9 mouse cellular contexts compared by ENCODE assay signal in the genomic region with DNA sequence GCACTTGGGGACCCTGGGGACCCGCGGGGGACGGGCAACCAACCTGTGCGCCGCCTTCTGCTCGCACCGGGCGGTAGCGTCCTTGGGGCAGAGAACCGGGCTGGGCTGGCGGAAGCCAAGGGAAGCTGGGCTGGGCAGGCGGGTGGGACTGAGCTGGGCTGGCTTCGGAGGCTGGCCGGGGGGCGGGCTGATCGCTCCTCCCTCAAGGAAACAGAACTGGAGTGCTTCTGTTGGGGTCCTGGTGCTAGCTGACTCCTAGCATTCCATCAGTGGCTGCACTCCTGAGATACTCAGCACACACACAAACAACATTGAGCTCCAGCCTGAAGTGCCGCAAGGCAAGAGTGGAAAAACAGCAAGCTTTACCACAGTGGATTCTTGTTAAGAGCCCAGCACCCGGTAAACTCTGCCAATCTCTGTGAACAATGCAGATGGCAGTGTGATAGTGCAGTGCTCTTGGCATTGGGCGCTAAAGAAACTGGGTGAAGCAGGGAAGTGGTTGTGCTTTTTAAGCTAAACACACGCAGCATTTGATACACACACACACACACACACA. TPM values are rescaled to one million over a fixed set of nuclear protein-coding genes. Genes with fewer than 3 reads are reported as not detected.
DNase-seq lines count a peak whose midpoint lies in the region; ATAC-seq and TF ChIP-seq lines count a peak whose summit lies in the region.
"Had no signal": no experiment of that assay in that cellular context is flagged by ENCODE, and none has a peak within 500 bp of the region (broad histone marks: within the 10 kb centered on the region; RNA-seq: fewer than 3 reads in every experiment).

A gene (minus strand): TSS at position 292 of the 556 bp plus-strand sequence.

- DNase-seq in ovary, adult 18-20 months (ENCODE audit: low spot score), result peak; percentile 52
- DNase-seq in ovary, postnatal 10 days (ENCODE audit: low spot score), result no peak
- no peak for DNase-seq in liver, adult 2 months (ENCODE audit: extremely low read depth, low read depth, low spot score)
- DNase-seq in thymus, postnatal 36 days, result peak; percentile 63 to 72
- no peak for DNase-seq in cerebellum, adult 8-10 months

- no peak for TF ChIP-seq CTCF in liver, adult 2 months (IDR thresholded peaks at IDR 0.05; ENCODE audit: low read depth, low read length)

- no peak within 1 kb of the TSS for H3K27ac ChIP-seq in forebrain, embryonic 16.5 days (ENCODE audit: low read length)
- H3K27ac ChIP-seq in hindbrain, embryonic 16.5 days (ENCODE audit: low read depth, low read length), result no peak within 1 kb of the TSS
- H3K27ac ChIP-seq in liver, adult 2 months (replicated peaks; ENCODE audit: insufficient read depth, low read depth, low read length), result no peak within 1 kb of the TSS

- H3K4me1 ChIP-seq in forebrain, embryonic 16.5 days (replicated peaks; ENCODE audit: control insufficient read depth, insufficient read depth, low read length), result 0 out of 2 replicates have a peak, but pooled peaks cover 3% of the 10 kb centered on the region
- H3K4me1 ChIP-seq in hindbrain, embryonic 16.5 days (ENCODE audit: control insufficient read depth, insufficient read depth, low read depth, low read length), result peaks cover 2% of the 10 kb centered on the region; the same call in 1 of the 2 replicates
- no peaks in the 10 kb centered on the region for H3K4me1 ChIP-seq in liver, adult 2 months (ENCODE audit: control insufficient read depth, insufficient read depth, low read length)

- H3K27me3 ChIP-seq in forebrain, embryonic 16.5 days (replicated peaks; ENCODE audit: control insufficient read depth, insufficient read depth, low read length), result no peaks in the 10 kb centered on the region
- H3K27me3 ChIP-seq in hindbrain, embryonic 16.5 days (replicated peaks; ENCODE audit: control insufficient read depth, insufficient read depth, low read length), result no peaks in the 10 kb centered on the region
- H3K27me3 ChIP-seq in liver, adult 2 months (ENCODE audit: control insufficient read depth, insufficient read depth, low read length), result no peaks in the 10 kb centered on the region

- no peak within 1 kb of the TSS for H3K9ac ChIP-seq in forebrain, embryonic 16.5 days (replicated peaks; ENCODE audit: low read depth, low read length)
- H3K9ac ChIP-seq in hindbrain, embryonic 16.5 days (ENCODE audit: low read depth, low read length), result peak within 1 kb of the TSS; percentile 48; the same call in 1 of the 2 replicates
- H3K9ac ChIP-seq in liver, adult 2 months (ENCODE audit: low read depth, low read length), result peak within 1 kb of the TSS; percentile 15

- H3K79me2 ChIP-seq in liver, adult 2 months (ENCODE audit: control insufficient read depth, insufficient read depth, low read length), result no peaks in the 10 kb centered on the region

- WGBS in forebrain, embryonic 16.5 days, result 14% methylated on average over 20 of the region's 20 CpGs
- WGBS in hindbrain, embryonic 16.5 days, result 22% methylated on average over 20 of the region's 20 CpGs
- WGBS in liver, adult 2 months, result 16% methylated on average over 20 of the region's 20 CpGs

- no peak for TF ChIP-seq POLR2A in liver, adult 2 months (IDR thresholded peaks at IDR 0.05; ENCODE audit: extremely low read depth, insufficient read depth, low read length)

- no peak within 1 kb of the TSS for H3K4me3 ChIP-seq in forebrain, embryonic 16.5 days (replicated peaks; ENCODE audit: low read length)
- peak within 1 kb of the TSS; percentile 25 for H3K4me3 ChIP-seq in hindbrain, embryonic 16.5 days (ENCODE audit: low read length)
- peak within 1 kb of the TSS; percentile 36 for H3K4me3 ChIP-seq in liver, adult 2 months (ENCODE audit: insufficient read depth, low read depth, low read length)
- H3K4me3 ChIP-seq: myocyte had no signal

- H3K9me3 ChIP-seq in forebrain, embryonic 16.5 days (ENCODE audit: control insufficient read depth, low read length), result no peaks in the 10 kb centered on the region
- H3K9me3 ChIP-seq in hindbrain, embryonic 16.5 days (ENCODE audit: control insufficient read depth, low read length), result no peaks in the 10 kb centered on the region

- peak within 1 kb of the TSS; percentile 13; the same call in 1 of the 2 replicates for H3K4me2 ChIP-seq in forebrain, embryonic 16.5 days (ENCODE audit: low read length)
- H3K4me2 ChIP-seq in hindbrain, embryonic 16.5 days (ENCODE audit: low read length), result peak within 1 kb of the TSS; percentile 50

- ATAC-seq in forebrain, embryonic 16.5 days, result peak; percentile 12; the same call in 1 of the 2 replicates
- peak; percentile 64; the same call in 1 of the 2 replicates for ATAC-seq in hindbrain, embryonic 16.5 days
- ATAC-seq in monocyte, adult 5-6 weeks (replicated peaks; ENCODE audit: insufficient number of reproducible peaks, low FRiP score, low TSS enrichment, poor library complexity, severe bottlenecking), result no peak

- no peaks in the 10 kb centered on the region for H3K36me3 ChIP-seq in forebrain, embryonic 16.5 days (ENCODE audit: control insufficient read depth, insufficient read depth)
- H3K36me3 ChIP-seq in hindbrain, embryonic 16.5 days (ENCODE audit: control insufficient read depth, insufficient read depth, low read length), result no peaks in the 10 kb centered on the region
- H3K36me3 ChIP-seq in liver, adult 2 months (ENCODE audit: control insufficient read depth, insufficient read depth, low read length), result no peaks in the 10 kb centered on the region

RNA-seq across cellular contexts. Expression of the gene that starts here (rescaled TPM):
- 1.3 and 1.8 TPM in 2 replicates for polyA plus RNA-seq in forebrain, embryonic 16.5 days (2015; fragmentation: Nextera tagmentation; extraction: Ambion mirVana)
- polyA plus RNA-seq in hindbrain, embryonic 16.5 days (2015; fragmentation: Nextera tagmentation; extraction: Ambion mirVana), result 2.5 and 4.0 TPM in 2 replicates
- 0.55 and 1.2 TPM in 2 replicates for total RNA-seq in liver, adult 2 months (2014; rRNA removed)
- polyA plus RNA-seq in liver, adult 2 months (2012; rRNA removed), result 0.75 and 1.2 TPM in 2 replicates
- 94.2 to 168 TPM (median 96.5 TPM) in 3 replicates for total RNA-seq in monocyte, adult 5-6 weeks (2017)

Comparison
In these comparisons a context has a peak if more than half of its experiments do, and no peak if none do; other contexts are left out.
1. RNA of the gene that starts here (total RNA-seq): 94.2 to 168 TPM in monocyte, adult 5-6 weeks; 0.55 to 1.2 TPM in liver, adult 2 months; every median in the first group is over 10 times any median in the second.
2. DNase-seq: peak in ovary, adult 18-20 months (single experiment) and thymus, postnatal 36 days (2 of 2); none in ovary, postnatal 10 days (single experiment), liver, adult 2 months (single experiment) and cerebellum, adult 8-10 months (single experiment).